Mouse (Mus musculus) cortical plate, adult 2 months (tissue): ENCODE measurements around the gene Vill. TPM values are rescaled to one million over a fixed set of nuclear protein-coding genes. Genes with fewer than 3 reads are reported as not detected.

Source experiments
- H3K27ac ChIP-seq: fragments of 200-500 bp; 2 replicates; pipeline ENCODE4 v1.5.1; 2012; ENCODE audit warnings: low read length, control low read depth, inconsistent platforms; ENCODE audit not compliant: insufficient read depth
- H3K4me1 ChIP-seq: fragments of 200-500 bp; 2 replicates; pipeline ENCODE4 v1.6.1; 2011; ENCODE audit warnings: low read length; ENCODE audit not compliant: control insufficient read depth, insufficient read depth
- H3K4me3 ChIP-seq: fragments of 200-500 bp; 2 replicates; pipeline ENCODE4 v1.5.1; 2011; ENCODE audit warnings: mild to moderate bottlenecking, low read length, control low read depth; ENCODE audit not compliant: insufficient read depth
- CTCF ChIP-seq: fragments of 200-500 bp; IDR thresholded peaks from 2 replicates; pipeline ENCODE4 v1.5.1; 2011; ENCODE audit warnings: mild to moderate bottlenecking, control low read depth, low read length; ENCODE audit not compliant: insufficient read depth; ENCODE audit errors: extremely low read depth
- POLR2A ChIP-seq: fragments of 200-500 bp; IDR thresholded peaks from 2 replicates; pipeline ENCODE4 v1.6.1; 2011; ENCODE audit warnings: mild to moderate bottlenecking, low read length, control low read depth; ENCODE audit not compliant: insufficient read depth; ENCODE audit errors: extremely low read depth
- polyA plus RNA-seq: library from polyadenylated mRNA; depleted of rRNA; stranded (reverse); fragments of >200 nt; gene quantifications from 2 replicates; pipeline ENCODE4 v1.2.3, GENCODE M21; 2012

Vill gene
- polyA plus RNA-seq, 1 experiment: 19.4 TPM

- Histone ChIP-seq H3K27ac (no peak overlapping the region), H3K4me1 (peaks cover 3% of the 10 kb centered on the region)
- no peak for TF ChIP-seq POLR2A
- TF ChIP-seq CTCF: no peak
Measured at GRCm38 (mm10) chr9:119021731-119022130, 30.8 kb upstream of the Vill start.

GRCm38 (mm10) chr9:119025263-119025662, 27.3 kb upstream of the Vill start:
- TF ChIP-seq CTCF (no peak), POLR2A (no peak)
- H3K4me1 ChIP-seq: no peaks in the 10 kb centered on the region; the same call in 1 of the 2 replicates

More at GRCm38 (mm10) chr9:119021731-119022130, 30.8 kb upstream of the Vill start:
- H3K4me3 ChIP-seq: no peak overlapping the region

GRCm38 (mm10) chr9:119025832-119026331, 26.7 kb upstream of the Vill start:
- Histone ChIP-seq H3K27ac (no peak overlapping the region), H3K4me1 (no peaks in the 10 kb centered on the region; the same call in 1 of the 2 replicates), H3K4me3 (no peak overlapping the region)
- no peak for TF ChIP-seq CTCF
- TF ChIP-seq POLR2A: no peak

More at GRCm38 (mm10) chr9:119025263-119025662, 27.3 kb upstream of the Vill start:
- H3K27ac ChIP-seq: no peak overlapping the region
- H3K4me3 ChIP-seq: no peak overlapping the region

GRCm38 (mm10) chr9:119027337-119027736, 25.2 kb upstream of the Vill start:
- Histone ChIP-seq H3K27ac (no peak overlapping the region), H3K4me3 (no peak overlapping the region), H3K4me1 (no peaks in the 10 kb centered on the region; the same call in 1 of the 2 replicates)
- TF ChIP-seq CTCF (no peak), POLR2A (no peak)

GRCm38 (mm10) chr9:119028226-119029195, 24.1 kb upstream of the Vill start:
- no peak overlapping the region for H3K4me3 ChIP-seq
- peaks cover 8% of the 10 kb centered on the region for H3K4me1 ChIP-seq
- TF ChIP-seq POLR2A: no peak
- no peak for TF ChIP-seq CTCF
- H3K27ac ChIP-seq: no peak overlapping the region

GRCm38 (mm10) chr9:119029568-119029967, 23.0 kb upstream of the Vill start:
- no peak overlapping the region for H3K4me3 ChIP-seq
- peak; percentile 54 for TF ChIP-seq CTCF
- TF ChIP-seq POLR2A: no peak
- H3K27ac ChIP-seq: no peak overlapping the region
- peaks cover 8% of the 10 kb centered on the region for H3K4me1 ChIP-seq

GRCm38 (mm10) chr9:119031038-119031437, 21.5 kb upstream of the Vill start:
- Histone ChIP-seq H3K27ac (no peak overlapping the region), H3K4me1 (peaks cover 10% of the 10 kb centered on the region), H3K4me3 (no peak overlapping the region)
- TF ChIP-seq POLR2A: no peak

GRCm38 (mm10) chr9:119031772-119032171, 20.8 kb upstream of the Vill start:
- Histone ChIP-seq H3K4me1 (peaks cover 10% of the 10 kb centered on the region), H3K4me3 (no peak overlapping the region), H3K27ac (peak overlapping the region; percentile 18; the same call in 1 of the 2 replicates)
- no peak for TF ChIP-seq POLR2A
- no peak for TF ChIP-seq CTCF

- Histone ChIP-seq H3K4me3 (no peak overlapping the region), H3K27ac (no peak overlapping the region), H3K4me1 (peaks cover 11% of the 10 kb centered on the region)
- TF ChIP-seq CTCF (no peak), POLR2A (no peak)
Measured at GRCm38 (mm10) chr9:119032538-119032937, 20.0 kb upstream of the Vill start.

- Histone ChIP-seq H3K4me1 (peaks cover 12% of the 10 kb centered on the region), H3K4me3 (no peak overlapping the region), H3K27ac (peak overlapping the region; percentile 36; the same call in 1 of the 2 replicates)
- TF ChIP-seq CTCF (no peak), POLR2A (no peak)
Measured at GRCm38 (mm10) chr9:119033111-119033921, 19.3 kb upstream of the Vill start.
